Mouse (Mus musculus): Measurements from ENCODE around the gene Apol9b.

- TF ChIP-seq CTCF (IDR thresholded peaks at IDR 0.05 in 2 of 3, conservative IDR thresholded peaks at IDR 0.05 in 1 of 3; ENCODE audit: control insufficient read depth in 1 of 3, insufficient read depth in 1 of 3, low read depth in 2 of 3, low read length in 3 of 3, poor library complexity in 1 of 3, severe bottlenecking in 1 of 3) (no peak), JUND (IDR thresholded peaks at IDR 0.05; ENCODE audit: low read depth, low read length) (no peak), MEF2A (IDR thresholded peaks at IDR 0.05; ENCODE audit: extremely low read depth, insufficient replicate concordance, low read depth, low read length, poor library complexity, severe bottlenecking) (no peak), NRF1 (IDR thresholded peaks at IDR 0.05; ENCODE audit: insufficient read depth, low read depth, low read length, poor library complexity, severe bottlenecking) (no peak), ZNF384 (IDR thresholded peaks at IDR 0.05; ENCODE audit: low read depth, low read length) (no peak), POLR2A (IDR thresholded peaks at IDR 0.05; ENCODE audit: control insufficient read depth in 1 of 2, insufficient read depth in 1 of 2, low read depth in 1 of 2, low read length in 2 of 2, poor library complexity in 1 of 2) (no peak), EP300 (IDR thresholded peaks at IDR 0.05; ENCODE audit: low read depth in 1 of 2, low read length in 2 of 2) (no peak), TCF12 (IDR thresholded peaks at IDR 0.05; ENCODE audit: low read depth, low read length) (no peak), TAL1 (IDR thresholded peaks at IDR 0.05; ENCODE audit: low read length) (no peak), E2F4 (IDR thresholded peaks at IDR 0.05; ENCODE audit: borderline replicate concordance, low read depth, low read length) (no peak), POLR2AphosphoS2 (IDR thresholded peaks at IDR 0.05; ENCODE audit: low read length) (no peak)
Observed at GRCm38 (mm10) chr15:77770942-77771341, 42.1 kb downstream of the Apol9b start.

Data from MEL (cell line).